Mouse (Mus musculus) gastrocnemius, adult 8-10 months (tissue): ENCODE results near the gene Cpvl. TPM values are rescaled to one million over a fixed set of nuclear protein-coding genes. Genes with fewer than 3 reads are reported as not detected.

ENCODE experiments used
- DNase-seq, 2 experiments: peaks; one replicate each; pipeline ENCODE4 v3.0.0; 2022; ENCODE audit warnings: low spot score in 2 of 2
- total RNA-seq, 4 experiments: library from RNA; stranded (reverse); gene quantifications; 2 replicates each; pipeline ENCODE4 v1.2.4; 2022

The Cpvl gene
- total RNA-seq = not detected

DNA sequence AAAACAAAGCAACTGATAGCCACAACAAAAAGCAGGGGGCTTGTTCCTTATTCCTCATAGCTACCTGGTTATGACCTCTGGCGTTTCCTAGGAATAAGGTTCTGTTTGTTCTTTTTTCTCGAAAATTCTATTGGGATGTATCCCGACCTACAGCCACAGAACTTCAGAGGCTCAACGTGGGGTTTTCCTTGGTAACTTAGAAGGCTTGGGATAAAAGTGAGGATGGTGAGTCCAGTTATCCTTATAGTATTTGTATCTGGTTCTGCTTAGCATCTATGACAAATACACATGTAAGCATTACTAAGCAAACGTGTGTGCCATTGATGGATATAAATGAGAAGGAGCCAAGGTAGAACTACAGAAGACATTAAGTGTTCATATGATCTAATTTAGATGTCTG is at the start of gene Cpvl:
TSS of gene Cpvl (minus strand) at position 101 of the 400 bp plus-strand sequence.
- DNase-seq = no peak

DNA sequence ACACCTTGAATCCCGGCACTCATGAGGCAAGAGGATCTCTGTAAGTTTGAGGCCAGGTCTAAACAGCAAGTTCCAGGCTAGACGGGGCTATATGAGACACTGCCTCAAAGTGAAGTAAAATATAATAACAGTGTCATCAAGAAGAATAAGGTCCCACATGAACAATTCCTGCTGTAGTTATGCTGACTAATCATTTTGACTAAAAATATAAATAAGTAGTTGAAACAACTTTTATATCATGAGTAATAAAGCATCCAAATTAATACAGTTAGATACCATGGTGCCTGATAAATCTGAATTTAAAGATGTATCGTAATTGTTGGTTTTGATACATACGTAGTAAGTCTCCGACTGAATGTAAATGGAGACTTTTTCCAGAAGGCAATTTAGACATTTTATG is 45.4 kb upstream of the Cpvl start:
- DNase-seq = no peak

- no peak for DNase-seq
Observed at GRCm38 (mm10) chr6:54021123-54021789, 42.8 kb upstream of the Cpvl start.

DNA sequence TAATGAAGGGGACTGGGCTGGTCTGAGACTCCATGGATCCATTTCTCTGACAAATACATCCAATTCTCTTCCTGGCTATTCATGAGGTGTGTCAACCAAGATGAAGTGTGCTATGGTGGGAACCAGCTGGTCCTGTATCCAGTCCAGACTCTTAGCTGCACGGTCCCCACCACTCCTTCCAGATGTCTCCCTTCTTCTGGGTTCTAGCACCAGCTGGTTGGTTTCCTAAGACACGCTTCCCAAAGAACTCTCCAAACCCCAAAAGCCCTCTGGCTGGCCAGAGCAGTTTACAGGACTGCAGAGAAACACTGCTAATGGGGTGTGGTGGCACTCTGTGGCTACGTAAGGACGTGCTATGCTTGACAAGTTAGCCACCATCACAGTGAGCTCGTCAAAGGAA is 40.4 kb upstream of the Cpvl start:
- no peak for DNase-seq

DNA sequence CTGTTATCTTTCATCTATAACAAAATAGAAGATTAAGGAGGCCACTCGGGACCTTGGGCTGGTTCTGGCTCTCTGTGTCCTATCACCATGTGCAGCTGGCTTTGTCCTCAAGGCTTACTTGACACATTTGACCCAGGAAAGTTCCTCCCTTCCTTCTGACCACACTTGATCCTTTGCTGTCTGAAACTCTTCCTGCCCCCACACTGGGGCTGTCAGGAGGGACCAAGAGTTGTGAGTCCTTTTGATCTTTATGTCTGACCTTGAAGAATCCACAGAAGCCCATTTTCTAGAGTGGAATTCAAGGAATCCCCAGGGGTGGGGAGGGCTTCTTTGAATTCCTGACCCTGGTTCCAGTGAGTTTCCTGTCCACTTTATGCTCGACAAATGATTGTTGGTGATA is 39.6 kb upstream of the Cpvl start:
- no peak for DNase-seq

DNA sequence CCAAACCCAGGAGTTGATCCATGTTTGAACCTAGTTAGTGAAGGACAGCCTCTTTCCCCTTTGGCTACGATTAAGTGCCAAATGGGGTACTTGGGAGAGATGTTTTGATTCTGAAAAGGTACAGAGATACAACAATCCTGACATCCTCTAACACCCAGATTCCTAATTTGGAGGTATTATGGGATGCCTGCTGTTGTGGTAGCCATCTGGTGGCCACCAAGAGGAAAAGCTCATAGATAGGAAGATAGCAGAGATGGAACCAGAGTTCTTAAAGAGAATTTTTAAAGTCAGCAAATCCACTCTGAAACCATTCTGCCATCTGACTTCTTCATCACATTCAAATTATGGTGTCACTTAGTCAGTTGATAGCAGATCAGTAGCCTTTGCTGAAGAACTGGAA is 33.7 kb upstream of the Cpvl start:
- DNase-seq = no peak

DNA sequence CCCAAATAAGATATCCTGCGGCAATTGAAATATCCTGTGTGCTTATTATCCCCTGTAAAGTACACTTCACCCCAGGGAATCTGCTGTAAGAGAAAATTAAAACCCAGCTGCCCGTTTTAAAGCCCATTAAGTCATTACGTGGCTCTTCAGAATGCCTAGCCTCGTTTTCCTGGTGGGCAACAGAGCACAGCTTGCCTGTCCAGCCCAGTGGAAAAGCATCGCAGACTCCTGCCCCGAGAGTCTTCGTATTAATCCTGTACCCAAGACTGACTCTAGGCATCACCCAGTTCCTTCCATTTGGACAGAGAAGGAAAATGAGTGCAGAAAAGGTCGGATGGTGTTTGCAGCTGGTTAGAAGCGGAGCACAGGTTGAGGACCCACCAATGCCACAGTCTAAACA is 31.9 kb upstream of the Cpvl start:
- no peak for DNase-seq

- DNase-seq = no peak
Observed at GRCm38 (mm10) chr6:54009293-54009692, 30.8 kb upstream of the Cpvl start.

- no peak for DNase-seq
Observed at GRCm38 (mm10) chr6:54008448-54009120, 30.1 kb upstream of the Cpvl start.

DNA sequence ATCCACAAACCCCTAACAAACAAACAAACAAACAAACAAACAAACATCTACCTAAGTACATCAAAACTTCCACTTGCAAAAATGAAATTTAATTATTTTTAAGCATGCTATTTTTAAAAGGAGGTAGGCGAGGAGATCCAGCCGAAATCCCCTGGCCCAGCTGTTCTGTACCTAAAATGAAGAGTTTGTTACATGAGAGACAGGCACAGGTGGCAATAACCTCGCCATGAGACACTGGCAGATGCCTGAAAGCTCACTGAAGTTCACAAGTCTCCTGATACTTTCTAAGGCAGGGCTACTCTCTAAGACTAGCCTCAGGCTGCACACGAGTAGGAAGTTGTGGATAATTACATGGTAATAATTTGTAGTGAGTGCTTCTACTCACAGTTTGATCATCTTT is 26.8 kb upstream of the Cpvl start:
- no peak for DNase-seq

GRCm38 (mm10) chr6:53996226-53996955 is 17.9 kb upstream of the Cpvl start:
- no peak for DNase-seq

GRCm38 (mm10) chr6:53995519-53995918 is 17.0 kb upstream of the Cpvl start:
- no peak for DNase-seq

- no peak for DNase-seq
Observed at GRCm38 (mm10) chr6:53992386-53992785, 13.9 kb upstream of the Cpvl start.

DNA sequence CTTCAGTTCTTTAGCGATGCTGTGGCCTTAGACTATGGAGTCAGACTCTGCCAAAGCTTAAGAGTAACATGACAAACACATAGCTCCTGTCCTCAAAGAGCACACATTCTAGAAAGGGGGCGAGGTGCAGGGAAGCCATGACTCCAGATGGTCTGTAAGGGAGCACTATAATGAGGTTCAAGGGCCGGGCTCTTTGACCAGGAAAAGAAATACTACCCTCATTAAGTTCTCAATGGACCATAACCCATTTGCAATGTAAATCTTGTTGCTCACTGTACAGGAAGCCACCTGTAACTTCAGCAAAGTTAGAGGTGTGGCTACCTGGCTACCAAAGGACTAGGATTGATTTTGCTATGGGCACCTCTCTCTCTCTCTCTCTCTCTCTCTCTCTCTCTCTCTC is 8.8 kb upstream of the Cpvl start:
- DNase-seq = no peak

GRCm38 (mm10) chr6:53986273-53986985 is 8.0 kb upstream of the Cpvl start:
- DNase-seq = no peak

DNA sequence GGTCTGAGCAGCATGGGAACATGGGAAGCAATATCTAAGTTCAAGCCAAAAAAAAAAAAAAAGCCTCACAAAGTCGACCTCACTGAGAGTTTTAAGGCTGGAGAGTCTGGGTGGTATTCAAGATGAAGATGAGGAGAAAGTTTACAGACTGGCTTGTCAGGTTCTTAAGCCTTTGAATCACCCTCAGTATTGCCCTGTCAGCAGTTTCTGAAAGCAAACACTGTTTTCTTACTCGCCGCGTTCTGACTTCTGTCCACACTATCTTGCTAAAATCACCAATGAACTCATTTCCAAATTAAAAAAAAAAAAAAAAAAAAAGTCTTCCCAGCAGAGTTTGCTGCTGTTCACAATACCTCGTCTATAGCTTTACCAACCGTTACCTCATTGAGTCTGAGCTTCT is 5.3 kb upstream of the Cpvl start:
- DNase-seq = no peak

DNA sequence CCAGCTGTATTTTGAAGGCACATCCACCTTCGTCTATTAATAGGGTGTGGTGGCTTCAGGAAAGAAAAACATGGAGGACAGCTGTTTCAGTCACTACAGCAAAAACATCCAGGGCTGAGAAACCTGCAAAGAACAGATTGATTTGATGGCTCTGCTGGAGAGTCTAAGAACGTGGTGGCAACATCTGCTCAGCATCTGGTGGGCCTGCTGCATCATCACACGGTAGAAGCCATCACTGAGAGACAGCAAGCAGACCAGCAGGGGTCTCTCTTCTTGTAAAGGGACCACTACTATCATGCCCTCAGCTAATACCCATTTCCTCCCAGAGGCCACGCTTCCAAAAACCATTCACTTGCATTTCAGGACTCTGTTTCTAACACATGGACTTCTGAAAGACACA is 4.1 kb upstream of the Cpvl start:
- no peak for DNase-seq

GRCm38 (mm10) chr6:53982047-53982600 is 3.7 kb upstream of the Cpvl start:
- DNase-seq = no peak

DNA sequence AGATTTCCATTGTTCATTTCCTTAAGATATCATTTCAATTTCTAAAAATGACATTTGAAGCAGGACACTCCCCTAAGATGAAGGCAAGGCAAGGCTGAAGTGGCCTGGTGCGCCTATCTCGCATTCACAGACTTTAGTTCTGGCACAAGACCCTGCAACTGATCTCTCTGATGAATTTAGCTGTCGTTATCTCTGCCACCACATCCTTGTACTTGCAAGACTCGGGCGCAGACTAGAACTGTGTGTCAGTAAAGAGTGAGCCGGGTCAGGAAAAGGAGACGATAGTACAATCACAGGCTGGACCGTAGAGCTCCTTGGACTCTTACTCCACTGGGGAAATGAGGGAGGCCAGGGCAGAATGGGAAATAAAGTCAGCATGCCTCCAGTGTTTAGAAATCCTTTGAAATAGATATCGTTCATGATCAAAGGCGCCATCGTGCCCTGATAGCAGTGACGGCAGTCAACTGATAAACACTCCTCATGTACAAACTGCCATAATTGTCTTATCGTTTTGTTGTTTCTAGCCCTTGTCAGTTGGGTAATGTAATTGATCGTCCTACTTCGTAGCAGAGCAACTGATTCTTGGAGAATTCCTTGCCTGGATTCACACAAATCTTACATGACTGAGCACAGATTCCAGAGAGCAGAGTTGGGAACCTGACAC is 2.5 kb upstream of the Cpvl start:
- DNase-seq = no peak

DNA sequence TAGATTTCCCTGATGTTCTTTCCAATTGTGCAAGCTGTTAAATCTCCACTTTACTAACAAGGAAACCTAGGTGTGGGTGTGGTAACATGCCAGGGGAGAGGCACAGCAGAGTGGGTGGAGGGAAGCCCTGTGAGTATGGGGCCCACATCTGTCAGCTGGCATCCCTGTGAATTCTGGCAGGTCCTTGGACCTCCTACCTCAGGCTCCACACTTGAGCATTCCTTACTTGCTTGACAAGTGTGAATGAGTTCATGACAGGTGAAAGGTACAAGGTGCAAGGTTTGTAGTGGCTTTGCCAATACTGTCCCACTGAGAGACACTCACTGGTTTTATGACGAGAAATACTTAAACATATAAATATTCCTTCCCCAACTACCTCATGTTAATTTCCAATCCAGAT is 4.4 kb downstream of the Cpvl start:
- DNase-seq = no peak

GRCm38 (mm10) chr6:53973468-53973867 is 5.0 kb downstream of the Cpvl start:
- DNase-seq = no peak
